Mouse (Mus musculus) kidney, adult 2 months (tissue): Measurements from ENCODE around the gene Slc25a25. TPM values are rescaled to one million over a fixed set of nuclear protein-coding genes. Genes with fewer than 3 reads are reported as not detected.
A peak's percentile ranks its signal among the peaks of the same experiment; 100 is the strongest.

ENCODE experiments used
- DNase-seq: peaks from one replicate; pipeline ENCODE4 v3.0.0; 2021
- H3K27ac ChIP-seq: fragments of 200-500 bp; 2 replicates; pipeline ENCODE4 v1.5.1; 2012; ENCODE audit warnings: low read depth, low read length, control low read depth, inconsistent platforms; ENCODE audit not compliant: insufficient read depth
- H3K27me3 ChIP-seq: fragments of 200-500 bp; replicated peaks from 2 replicates; pipeline ENCODE4 v1.6.1; 2012; ENCODE audit warnings: mild to moderate bottlenecking, moderate library complexity, low read length, inconsistent platforms; ENCODE audit not compliant: control insufficient read depth, insufficient read depth
- H3K36me3 ChIP-seq: fragments of 200-500 bp; 2 replicates; pipeline ENCODE4 v1.6.1; 2012; ENCODE audit warnings: mild to moderate bottlenecking, moderate library complexity, low read length, inconsistent platforms; ENCODE audit not compliant: control insufficient read depth, insufficient read depth
- H3K4me1 ChIP-seq: fragments of 200-500 bp; 2 replicates; pipeline ENCODE4 v1.6.1; 2011; ENCODE audit warnings: low read length; ENCODE audit not compliant: control insufficient read depth, insufficient read depth
- H3K4me3 ChIP-seq: fragments of 200-500 bp; 2 replicates; pipeline ENCODE4 v1.5.1; 2011; ENCODE audit warnings: mild to moderate bottlenecking, low read depth, low read length, control low read depth; ENCODE audit not compliant: insufficient read depth
- CTCF ChIP-seq: fragments of 200-500 bp; conservative IDR thresholded peaks from 2 replicates; pipeline ENCODE4 v1.5.1; 2011; ENCODE audit warnings: low read depth, mild to moderate bottlenecking, control low read depth, low read length, moderate library complexity, mixed read lengths; ENCODE audit not compliant: insufficient read depth, insufficient read length
- POLR2A ChIP-seq: fragments of 200-500 bp; IDR thresholded peaks from one replicate; pipeline ENCODE4 v1.6.1; 2011; ENCODE audit warnings: low read depth, low read length, control low read depth
- WGBS: fragments of 180-500 bp; shearing (Covaris S2); methylation state at CpG from one replicate; pipeline ENCODE4 v1.1.7; 2018; 5-methylcytosine and 5-hydroxymethylcytosine counted together
- polyA plus RNA-seq: library from polyadenylated mRNA; depleted of rRNA; stranded (reverse); fragments of >200 nt; gene quantifications from 2 replicates; pipeline ENCODE4 v1.2.3, GENCODE M21; 2012

Slc25a25 gene
- polyA plus RNA-seq, 1 experiment: 25.3 TPM

DNA sequence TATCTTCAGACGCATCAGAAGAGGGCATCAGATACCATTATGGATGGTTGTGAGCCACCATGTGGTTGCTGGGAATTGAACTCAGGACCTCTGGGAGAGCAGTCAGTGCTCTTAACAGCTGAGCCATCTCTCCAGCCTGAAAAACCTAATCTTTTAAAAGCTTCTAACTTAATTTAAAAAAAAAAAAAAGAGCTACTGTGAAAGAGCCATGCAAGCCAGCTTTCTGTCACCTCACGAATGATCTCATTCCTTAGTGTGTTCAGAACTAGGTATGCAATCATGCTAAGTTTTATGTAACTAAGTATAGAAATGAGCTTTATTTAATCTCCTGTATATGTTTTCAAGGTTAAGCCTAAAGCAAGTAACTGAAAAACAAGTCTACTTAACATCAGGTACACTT, 8.4 kb upstream of the Slc25a25 start:
- DNase-seq: no peak
- Histone ChIP-seq H3K27me3 (no peaks in the 10 kb centered on the region), H3K36me3 (no peaks in the 10 kb centered on the region), H3K27ac (no peak overlapping the region), H3K4me1 (no peaks in the 10 kb centered on the region), H3K4me3 (no peak overlapping the region)
- TF ChIP-seq CTCF: no peak
- 82% methylated on average over 2 of the region's 2 CpGs for WGBS

DNA sequence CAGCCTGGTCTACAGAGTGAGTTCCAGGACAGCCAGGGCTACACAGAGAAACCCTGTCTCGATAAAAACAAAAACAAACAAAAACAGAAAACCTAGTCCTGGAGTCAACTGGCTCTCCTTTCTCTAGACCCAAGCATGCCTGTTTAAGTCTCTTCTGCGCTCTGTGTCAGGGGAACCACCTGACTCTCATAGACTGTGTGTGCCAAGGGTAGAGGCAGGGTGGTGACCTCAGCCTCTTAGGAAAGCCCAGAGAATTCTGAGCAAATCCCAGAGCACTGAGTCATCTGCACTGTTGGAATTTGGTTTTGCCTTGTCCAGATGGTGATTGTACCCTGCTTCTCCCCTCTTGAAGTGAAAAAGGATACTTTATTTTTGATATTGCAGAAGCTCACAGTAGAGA, 7.1 kb upstream of the Slc25a25 start:
- Histone ChIP-seq H3K27me3 (no peaks in the 10 kb centered on the region), H3K36me3 (no peaks in the 10 kb centered on the region), H3K4me3 (no peak overlapping the region), H3K4me1 (peaks cover 8% of the 10 kb centered on the region; the same call in 1 of the 2 replicates), H3K27ac (no peak overlapping the region)
- DNase-seq: no peak
- WGBS: 66% methylated on average over 2 of the region's 2 CpGs
- TF ChIP-seq POLR2A: no peak
- no peak for TF ChIP-seq CTCF

DNA sequence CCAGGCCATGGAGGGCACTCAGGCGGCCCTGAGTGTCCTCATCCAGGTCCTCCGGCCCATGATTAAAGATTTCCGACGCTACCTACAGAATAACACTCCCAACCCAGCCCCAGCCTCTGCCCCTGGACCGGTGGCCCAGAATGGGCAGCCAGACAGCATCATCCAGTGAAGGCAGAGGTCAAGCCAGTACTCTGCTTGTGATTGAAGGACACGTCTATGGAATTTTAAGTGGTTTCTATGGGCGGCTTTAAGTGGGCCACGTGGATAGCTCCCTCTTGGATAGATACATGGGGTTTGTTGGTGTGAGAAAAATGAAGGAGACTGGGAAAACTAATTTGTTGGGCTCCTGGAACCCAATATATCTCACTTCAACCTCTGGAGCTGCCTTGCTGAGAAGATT, 3.9 kb upstream of the Slc25a25 start:
- Histone ChIP-seq H3K4me1 (peaks cover 17% of the 10 kb centered on the region), H3K27ac (no peak overlapping the region), H3K36me3 (no peaks in the 10 kb centered on the region), H3K27me3 (no peaks in the 10 kb centered on the region), H3K4me3 (no peak overlapping the region)
- 91% methylated on average over 8 of the region's 8 CpGs for WGBS
- no peak for TF ChIP-seq POLR2A
- TF ChIP-seq CTCF: no peak
- DNase-seq: no peak

DNA sequence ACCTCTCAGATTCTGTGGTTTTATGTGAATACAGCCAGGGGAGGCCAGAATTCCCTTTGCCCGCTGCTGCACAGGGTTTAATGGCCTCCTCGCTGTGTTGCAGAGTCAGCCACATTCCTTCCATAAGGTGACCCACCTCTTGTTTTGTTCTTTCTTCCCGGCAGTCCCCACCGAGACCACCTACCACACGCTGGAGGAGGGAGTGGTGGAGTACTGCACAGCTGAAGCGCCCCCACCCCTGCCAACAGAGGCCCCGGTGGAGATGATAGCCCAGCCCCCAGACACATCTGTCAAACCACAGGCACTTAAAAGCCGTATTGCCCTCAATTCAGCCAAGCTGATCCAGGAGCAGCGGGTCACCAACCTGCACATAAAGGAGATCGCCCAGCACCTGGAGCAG, 3.4 kb upstream of the Slc25a25 start:
- Histone ChIP-seq H3K4me1 (peaks cover 17% of the 10 kb centered on the region), H3K27me3 (no peaks in the 10 kb centered on the region), H3K27ac (no peak overlapping the region), H3K4me3 (no peak overlapping the region), H3K36me3 (no peaks in the 10 kb centered on the region)
- TF ChIP-seq POLR2A: no peak
- TF ChIP-seq CTCF: no peak
- WGBS: 74% methylated on average over 10 of the region's 10 CpGs
- DNase-seq: no peak

DNA sequence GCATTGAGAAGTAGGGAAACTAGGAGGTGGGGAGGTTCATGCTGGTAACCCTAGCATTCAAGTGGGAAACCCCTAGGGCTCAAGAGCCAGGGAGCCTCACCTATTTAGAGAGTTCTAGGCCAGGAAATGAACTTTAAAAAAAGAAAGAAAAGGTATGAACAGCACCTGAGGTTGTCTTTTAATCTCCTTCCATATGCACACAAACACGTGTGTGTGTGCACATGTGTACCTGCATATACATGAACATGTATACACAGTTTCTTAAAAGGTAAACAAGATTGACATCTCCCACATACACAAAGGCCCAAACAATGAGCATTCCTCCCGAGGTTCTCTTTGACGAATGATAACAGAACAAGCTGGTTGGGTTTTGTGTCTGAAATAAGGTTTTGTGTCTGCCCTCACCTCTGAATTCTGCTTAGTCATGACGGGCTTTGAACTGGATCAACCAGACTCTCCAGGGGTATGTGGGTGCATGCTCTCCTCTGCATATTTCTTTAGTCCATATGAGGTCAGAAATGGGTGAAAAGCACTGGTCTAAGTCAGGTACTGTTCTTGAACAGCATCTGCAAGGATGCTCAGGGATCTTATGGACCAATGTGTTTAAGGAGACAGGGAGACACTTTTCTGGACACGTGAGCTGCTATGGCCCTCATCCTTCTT, 2.5 kb upstream of the Slc25a25 start:
- Histone ChIP-seq H3K36me3 (no peaks in the 10 kb centered on the region), H3K4me1 (peaks cover 17% of the 10 kb centered on the region), H3K4me3 (no peak overlapping the region), H3K27me3 (no peaks in the 10 kb centered on the region), H3K27ac (no peak overlapping the region)
- WGBS: 71% methylated on average over 5 of the region's 5 CpGs
- DNase-seq: no peak
- TF ChIP-seq POLR2A: no peak
- TF ChIP-seq CTCF: no peak

- DNase-seq: no peak
- Histone ChIP-seq H3K4me1 (peaks cover 19% of the 10 kb centered on the region), H3K36me3 (no peaks in the 10 kb centered on the region), H3K4me3 (peak overlapping the region; percentile 35), H3K27me3 (no peaks in the 10 kb centered on the region), H3K27ac (peak overlapping the region; percentile 78)
- TF ChIP-seq POLR2A (no peak), CTCF (no peak)
- 91% methylated on average over 16 of the region's 16 CpGs for WGBS
Observed at GRCm38 (mm10) chr2:32452441-32452971, 1.3 kb upstream of the Slc25a25 start.

DNA sequence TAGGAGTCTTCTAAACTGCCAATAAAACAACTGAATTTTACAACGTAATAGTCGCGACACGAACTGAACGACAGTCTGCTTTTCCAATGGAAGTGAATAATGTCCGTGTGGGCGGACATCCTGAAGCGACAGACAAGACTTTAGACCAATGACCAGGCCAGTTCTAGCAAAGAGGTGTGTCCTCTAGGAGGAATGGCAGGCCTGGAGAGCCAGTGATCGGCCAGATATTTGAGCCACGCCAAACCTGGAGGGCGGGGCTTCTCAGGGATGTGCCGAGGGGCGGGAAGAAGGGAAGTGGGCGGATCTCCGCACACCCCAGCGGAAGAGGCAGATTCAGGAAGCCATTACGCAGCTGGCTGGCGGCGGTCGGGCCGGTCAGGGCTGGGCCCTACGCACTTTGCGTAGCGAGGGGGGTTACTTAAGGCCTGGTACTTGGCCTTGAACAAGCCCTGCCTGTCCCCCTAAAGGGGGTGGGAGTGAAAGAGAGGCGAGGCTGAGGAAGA, 676 bp upstream of the Slc25a25 start:
- no peaks in the 10 kb centered on the region for H3K27me3 ChIP-seq
- no peaks in the 10 kb centered on the region for H3K36me3 ChIP-seq
- peak; percentile 100 for DNase-seq
- H3K27ac ChIP-seq: peak overlapping the region; percentile 89
- peak; percentile 21 for TF ChIP-seq POLR2A
- TF ChIP-seq CTCF: no peak
- under 1% methylated on average over 25 of the region's 25 CpGs for WGBS
- peaks cover 20% of the 10 kb centered on the region for H3K4me1 ChIP-seq
- H3K4me3 ChIP-seq: peak overlapping the region; percentile 49
